Mouse (Mus musculus) heart, adult 2 months (tissue): ENCODE measurements around the gene Pum1.

ENCODE experiments used
- CTCF ChIP-seq: fragments of 200-600 bp; IDR thresholded peaks from 2 replicates; pipeline ENCODE4 v1.8.1; 2022; ENCODE audit warnings: antibody characterized with exemption, mild to moderate bottlenecking, moderate library complexity
- EP300 ChIP-seq: fragments of 200-500 bp; IDR thresholded peaks from 2 replicates; pipeline ENCODE4 v1.6.1; 2011; ENCODE audit warnings: low read depth, low read length, control low read depth; ENCODE audit not compliant: insufficient read depth

- TF ChIP-seq EP300: no peak
- no peak for TF ChIP-seq CTCF
Measured at GRCm38 (mm10) chr4:130809784-130810183, 146.7 kb downstream of the Pum1 start.
